Mouse (Mus musculus): Measurements from ENCODE around the gene Bahd1.

- TF ChIP-seq CTCF (IDR thresholded peaks at IDR 0.05; ENCODE audit: extremely low read depth, insufficient read depth, low read length): peak; percentile 95
- no peak for TF ChIP-seq POLR2A (IDR thresholded peaks at IDR 0.05; ENCODE audit: extremely low read depth, insufficient read depth, low read length)
These were observed 17.1 kb upstream of the Bahd1 start for GRCm38 (mm10) chr2:118882840-118883679.

All from cortical plate, adult 2 months (tissue).